Mouse (Mus musculus) G1E (cell line): ENCODE results near the gene Magi3.

ENCODE experiments used
- CTCF ChIP-seq: IDR thresholded peaks from 2 replicates; pipeline ENCODE4 v1.5.1; 2012; ENCODE audit warnings: low read depth, low read length, inconsistent platforms, mixed read lengths
- POLR2AphosphoS5 ChIP-seq: IDR thresholded peaks from 2 replicates; pipeline ENCODE4 v1.6.1; 2012; ENCODE audit warnings: low read depth, low read length, inconsistent platforms; ENCODE audit not compliant: insufficient replicate concordance

DNA sequence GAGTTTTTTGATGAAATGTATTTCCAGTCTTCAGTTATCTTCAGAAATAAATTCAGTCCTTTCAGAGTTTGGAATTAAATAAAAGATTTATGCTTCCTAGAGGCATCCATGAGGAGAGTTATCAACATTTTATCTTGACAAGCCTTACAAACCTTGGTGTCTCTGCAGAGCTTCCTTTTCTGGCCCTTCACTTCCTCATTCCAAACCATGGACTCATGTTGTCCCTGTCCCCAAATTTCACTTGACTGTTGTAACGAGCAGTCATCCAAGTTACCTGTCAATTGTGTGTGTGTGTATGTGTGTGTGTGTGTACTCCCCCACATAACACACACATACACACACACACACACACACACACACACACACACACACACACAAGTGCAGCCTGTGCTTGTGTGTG lies 26.9 kb upstream of the Magi3 start:
- no peak for TF ChIP-seq CTCF
- TF ChIP-seq POLR2AphosphoS5, result no peak
